Mouse (Mus musculus) hindbrain, embryonic 16.5 days (tissue): ENCODE results near the gene Plppr3. TPM values are rescaled to one million over a fixed set of nuclear protein-coding genes. Genes with fewer than 3 reads are reported as not detected.
"Not testable (repeated sequence)": the region's sequence is repeated elsewhere in the genome, so short reads cannot be mapped to it uniquely, and the experiment has no call there.

Experiments
- ATAC-seq: fragments of 200-750 bp; cut with Nextera tagmentation; 2 replicates; pipeline ENCODE4 v1.8.0; 2017; ENCODE audit warnings: moderate TSS enrichment, moderate library complexity
- H3K27ac ChIP-seq: fragments of 300-500 bp; sonication (generic); 2 replicates; pipeline ENCODE4 v1.5.1; 2014; ENCODE audit warnings: low read depth, mild to moderate bottlenecking, control low read depth, low read length, moderate library complexity
- H3K27me3 ChIP-seq: fragments of 300-500 bp; sonication (generic); replicated peaks from 2 replicates; pipeline ENCODE4 v1.6.1; 2014; ENCODE audit warnings: low read length; ENCODE audit not compliant: control insufficient read depth, insufficient read depth
- H3K36me3 ChIP-seq: fragments of 300-500 bp; sonication (generic); 2 replicates; pipeline ENCODE4 v1.6.1; 2014; ENCODE audit warnings: mild to moderate bottlenecking, low read length, moderate library complexity, mixed read lengths; ENCODE audit not compliant: control insufficient read depth, insufficient read depth
- H3K4me1 ChIP-seq: fragments of 300-500 bp; sonication (generic); 2 replicates; pipeline ENCODE4 v1.6.1; 2014; ENCODE audit warnings: low read depth, low read length; ENCODE audit not compliant: control insufficient read depth, insufficient read depth
- H3K4me2 ChIP-seq: fragments of 300-500 bp; sonication (generic); 2 replicates; pipeline ENCODE4 v1.6.1; 2014; ENCODE audit warnings: mild to moderate bottlenecking, low read length, control low read depth, moderate library complexity
- H3K4me3 ChIP-seq: fragments of 300-500 bp; sonication (generic); 2 replicates; pipeline ENCODE4 v1.5.1; 2014; ENCODE audit warnings: mild to moderate bottlenecking, low read length, control low read depth, moderate library complexity
- H3K9ac ChIP-seq: fragments of 300-500 bp; sonication (generic); 2 replicates; pipeline ENCODE4 v1.6.1; 2014; ENCODE audit warnings: low read depth, mild to moderate bottlenecking, control low read depth, low read length, moderate library complexity
- H3K9me3 ChIP-seq: fragments of 300-500 bp; sonication (generic); 2 replicates; pipeline ENCODE4 v1.6.1; 2014; ENCODE audit warnings: mild to moderate bottlenecking, low read length, moderate library complexity; ENCODE audit not compliant: control insufficient read depth
- WGBS: fragments of 180-500 bp; shearing (Covaris S2); extraction: QIAGEN DNeasy Blood & Tissue Kit; methylation state at CpG from one replicate; pipeline ENCODE4 v1.1.7; 2014; 5-methylcytosine and 5-hydroxymethylcytosine counted together
- polyA plus RNA-seq: library from polyadenylated mRNA; unstranded; fragments of >200 nt; fragmentation: Nextera tagmentation; extraction: Ambion mirVana; gene quantifications from 2 replicates; pipeline ENCODE4 v1.2.1, GENCODE M21; 2015

The Plppr3 gene
- polyA plus RNA-seq, 1 experiment from 2014 or later = 387 TPM

GRCm38 (mm10) chr10:79908167-79909091, 34.0 kb upstream of the Plppr3 start, which contains the start of gene Med16:
Gene Med16, minus strand, starts transcription at chr10:79908923.
- Histone ChIP-seq H3K27me3 (no peaks in the 10 kb centered on the region), H3K36me3 (peaks cover 20% of the 10 kb centered on the region), H3K9ac (peak within 1 kb of the TSS; percentile 91), H3K9me3 (no peaks in the 10 kb centered on the region), H3K4me1 (peaks cover 6% of the 10 kb centered on the region), H3K27ac (peak within 1 kb of the TSS; percentile 99), H3K4me2 (peak within 1 kb of the TSS; percentile 61), H3K4me3 (peak within 1 kb of the TSS; percentile 62)
- WGBS = 2% methylated on average over 52 of the region's 52 CpGs
- peak; percentile 95 for ATAC-seq

- Histone ChIP-seq H3K9ac (no peak overlapping the region), H3K4me3 (no peak overlapping the region), H3K27me3 (no peaks in the 10 kb centered on the region), H3K4me2 (no peak overlapping the region), H3K27ac (no peak overlapping the region), H3K36me3 (peaks cover 23% of the 10 kb centered on the region), H3K9me3 (no peaks in the 10 kb centered on the region), H3K4me1 (peaks cover 6% of the 10 kb centered on the region)
- WGBS = 94% methylated on average over 10 of the region's 10 CpGs
- ATAC-seq = no peak
Observed at GRCm38 (mm10) chr10:79907415-79907814, 33.0 kb upstream of the Plppr3 start.

- Histone ChIP-seq H3K27ac (no peak overlapping the region), H3K27me3 (no peaks in the 10 kb centered on the region), H3K9ac (no peak overlapping the region), H3K9me3 (no peaks in the 10 kb centered on the region), H3K4me3 (no peak overlapping the region), H3K4me2 (no peak overlapping the region), H3K36me3 (peaks cover 21% of the 10 kb centered on the region), H3K4me1 (peaks cover 6% of the 10 kb centered on the region)
- 89% methylated on average over 8 of the region's 9 CpGs for WGBS
- ATAC-seq = no peak
Observed at GRCm38 (mm10) chr10:79906712-79907111, 32.3 kb upstream of the Plppr3 start.

GRCm38 (mm10) chr10:79900951-79901410, 26.5 kb upstream of the Plppr3 start:
- peaks cover 10% of the 10 kb centered on the region for H3K4me1 ChIP-seq
- 10% methylated on average over 2 of the region's 2 CpGs for WGBS
- peaks cover 27% of the 10 kb centered on the region for H3K36me3 ChIP-seq
- no peak overlapping the region for H3K27ac ChIP-seq
- peak; percentile 51; the same call in 1 of the 2 replicates for ATAC-seq
- no peak overlapping the region for H3K4me2 ChIP-seq
- H3K9ac ChIP-seq = peak overlapping the region; percentile 43; the same call in 1 of the 2 replicates
- H3K27me3 ChIP-seq = no peaks in the 10 kb centered on the region; the same call in 1 of the 2 replicates
- no peaks in the 10 kb centered on the region for H3K9me3 ChIP-seq
- H3K4me3 ChIP-seq = no peak overlapping the region

- Histone ChIP-seq H3K4me2 (no peak overlapping the region), H3K27me3 (no peaks in the 10 kb centered on the region; the same call in 1 of the 2 replicates), H3K4me1 (peaks cover 10% of the 10 kb centered on the region), H3K36me3 (peaks cover 25% of the 10 kb centered on the region), H3K4me3 (no peak overlapping the region), H3K27ac (no peak overlapping the region), H3K9me3 (no peaks in the 10 kb centered on the region), H3K9ac (no peak overlapping the region)
- ATAC-seq = no peak
- WGBS = 57% methylated on average over 20 of the region's 20 CpGs
Observed at GRCm38 (mm10) chr10:79897316-79898245, 23.1 kb upstream of the Plppr3 start.

GRCm38 (mm10) chr10:79896814-79897213, 22.4 kb upstream of the Plppr3 start:
- Histone ChIP-seq H3K4me2 (no peak overlapping the region), H3K9me3 (no peaks in the 10 kb centered on the region), H3K4me1 (peaks cover 10% of the 10 kb centered on the region), H3K27ac (no peak overlapping the region), H3K27me3 (no peaks in the 10 kb centered on the region; the same call in 1 of the 2 replicates), H3K9ac (no peak overlapping the region), H3K36me3 (peaks cover 25% of the 10 kb centered on the region), H3K4me3 (no peak overlapping the region)
- WGBS = 87% methylated on average over 13 of the region's 13 CpGs
- ATAC-seq = no peak

- Histone ChIP-seq H3K27ac (no peak overlapping the region), H3K36me3 (peaks cover 25% of the 10 kb centered on the region), H3K4me1 (peaks cover 8% of the 10 kb centered on the region), H3K4me2 (no peak overlapping the region), H3K4me3 (no peak overlapping the region), H3K27me3 (no peaks in the 10 kb centered on the region; the same call in 1 of the 2 replicates), H3K9ac (no peak overlapping the region), H3K9me3 (no peaks in the 10 kb centered on the region)
- ATAC-seq = no peak
- WGBS = 87% methylated on average over 16 of the region's 16 CpGs
Observed at GRCm38 (mm10) chr10:79896306-79896705, 21.9 kb upstream of the Plppr3 start.

- H3K9ac ChIP-seq, H3K27me3 ChIP-seq, H3K4me3 ChIP-seq, H3K4me2 ChIP-seq, H3K27ac ChIP-seq, H3K9me3 ChIP-seq, H3K4me1 ChIP-seq: not testable (repeated sequence)
- peak; percentile 63 for ATAC-seq
- H3K36me3 ChIP-seq = peaks cover 18% of the 10 kb centered on the region
- whole genome bisulfite sequencing = 41% methylated on average over 22 of the region's 22 CpGs
Observed at GRCm38 (mm10) chr10:79892451-79893118, 18.2 kb upstream of the Plppr3 start.
